Mouse (Mus musculus): ENCODE data around the gene Faf2.

DNA sequence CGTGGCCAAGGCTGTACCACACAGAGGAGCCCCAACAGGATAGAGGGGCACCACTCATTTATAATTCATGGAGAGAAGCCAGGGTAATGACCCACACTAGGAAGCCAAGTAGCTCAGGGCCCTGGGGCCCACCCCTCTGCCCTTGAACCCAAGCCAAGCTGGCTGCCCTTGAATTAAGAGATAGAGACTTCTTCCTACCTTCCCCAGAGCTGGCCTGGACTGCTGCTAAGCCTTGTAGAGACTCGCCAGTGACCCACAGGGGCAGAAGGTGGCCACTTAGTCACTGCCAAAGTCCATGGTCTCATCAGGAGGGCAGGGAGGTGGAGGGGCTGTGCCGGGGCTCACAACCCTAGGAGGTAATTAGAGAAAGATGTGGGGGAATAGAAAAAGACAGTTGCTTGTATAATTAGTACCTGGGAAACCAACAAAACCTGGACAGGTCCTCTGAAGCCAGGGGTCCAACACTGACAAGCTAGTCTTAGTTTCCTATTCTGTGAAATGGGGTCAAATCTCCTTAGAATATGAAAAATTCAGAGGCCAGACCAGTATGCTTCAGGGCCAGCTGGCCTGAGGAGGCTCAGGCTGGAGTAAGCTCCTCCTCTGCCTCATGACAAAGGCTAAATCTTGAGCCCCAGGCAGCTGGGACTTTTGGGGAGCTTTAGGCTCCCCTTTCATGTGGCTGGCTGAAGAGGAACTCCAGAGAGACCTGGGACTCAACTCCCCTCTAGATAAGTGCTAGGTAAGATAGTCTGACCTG, 62.7 kb downstream of the Faf2 start:
- TF ChIP-seq CTCF (conservative IDR thresholded peaks at IDR 0.05 in 1 of 2, IDR thresholded peaks at IDR 0.05 in 1 of 2; ENCODE audit: low read depth in 2 of 2, low read length in 2 of 2), result no peak
- no peak for TF ChIP-seq RAD21 (IDR thresholded peaks at IDR 0.05; ENCODE audit: low read depth, low read length)
- no peak for TF ChIP-seq ZKSCAN1 (IDR thresholded peaks at IDR 0.05; ENCODE audit: borderline replicate concordance, low read depth, low read length)
- TF ChIP-seq NRF1 (IDR thresholded peaks at IDR 0.05; ENCODE audit: low read depth, low read length), result no peak
- no peak for TF ChIP-seq MAX (IDR thresholded peaks at IDR 0.05; ENCODE audit: low read length)
- no peak for TF ChIP-seq MAFK (IDR thresholded peaks at IDR 0.05; ENCODE audit: insufficient replicate concordance, low read length)
- TF ChIP-seq EP300 (IDR thresholded peaks at IDR 0.05; ENCODE audit: low read length), result no peak
- no peak for TF ChIP-seq UBTF (IDR thresholded peaks at IDR 0.05; ENCODE audit: low read depth, low read length)
- no peak for TF ChIP-seq POLR2A (IDR thresholded peaks at IDR 0.05; ENCODE audit: low read depth, low read length)
- TF ChIP-seq TBP (conservative IDR thresholded peaks at IDR 0.05; ENCODE audit: low read depth, low read length), result no peak
- no peak for TF ChIP-seq ZNF384 (IDR thresholded peaks at IDR 0.05; ENCODE audit: low read depth, low read length)
- TF ChIP-seq SMC3 (IDR thresholded peaks at IDR 0.05; ENCODE audit: low read depth, low read length), result no peak
- TF ChIP-seq MXI1 (IDR thresholded peaks at IDR 0.05; ENCODE audit: low read depth, low read length), result no peak

All from CH12.LX (cell line).